Mouse (Mus musculus) R1 (cell line): ENCODE results near the gene Aldh3b3.
"Not testable (repeated sequence)": the region's sequence is repeated elsewhere in the genome, so short reads cannot be mapped to it uniquely, and the experiment has no call there.

Experiments used
- DNase-seq: peaks from one replicate; pipeline ENCODE4 v3.0.0-alpha.2; 2018; ENCODE audit warnings: low read depth, low spot score

Aldh3b3 gene

GRCm38 (mm10) chr19:3935896-3936850, 22.3 kb upstream of the Aldh3b3 start:
- DNase-seq: peak; percentile 44

- DNase-seq: peak; percentile 52
Measured at GRCm38 (mm10) chr19:3942315-3942714, 16.1 kb upstream of the Aldh3b3 start.

- DNase-seq: peak; percentile 94
Measured at GRCm38 (mm10) chr19:3942986-3943735, 15.3 kb upstream of the Aldh3b3 start.

- peak; percentile 35 for DNase-seq
Measured at GRCm38 (mm10) chr19:3945872-3946564, 12.4 kb upstream of the Aldh3b3 start.

- DNase-seq: peak; percentile 66
Measured at GRCm38 (mm10) chr19:3946715-3947114, 11.7 kb upstream of the Aldh3b3 start.

- DNase-seq: no peak
Measured at GRCm38 (mm10) chr19:3947813-3948212, 10.6 kb upstream of the Aldh3b3 start.

GRCm38 (mm10) chr19:3948546-3948945, 9.9 kb upstream of the Aldh3b3 start:
- no peak for DNase-seq

- no peak for DNase-seq
Measured at GRCm38 (mm10) chr19:3950331-3950730, 8.1 kb upstream of the Aldh3b3 start.

GRCm38 (mm10) chr19:3951461-3951860, 7.0 kb upstream of the Aldh3b3 start:
- DNase-seq: no peak

- DNase-seq: no peak
Measured at GRCm38 (mm10) chr19:3952099-3952498, 6.3 kb upstream of the Aldh3b3 start.

GRCm38 (mm10) chr19:3955033-3955432, 3.4 kb upstream of the Aldh3b3 start:
- no peak for DNase-seq

GRCm38 (mm10) chr19:3955804-3956203, 2.6 kb upstream of the Aldh3b3 start:
- DNase-seq: no peak

- not testable (repeated sequence) for DNase-seq
Measured at GRCm38 (mm10) chr19:3957296-3958036, 979 bp upstream of the Aldh3b3 start.

- DNase-seq: no peak
Measured at GRCm38 (mm10) chr19:3959030-3959429, 585 bp downstream of the Aldh3b3 start.

- peak; percentile 16 for DNase-seq
Measured at GRCm38 (mm10) chr19:3960211-3960610, 1.8 kb downstream of the Aldh3b3 start.

- not testable (repeated sequence) for DNase-seq
Measured at GRCm38 (mm10) chr19:3961805-3962204, 3.4 kb downstream of the Aldh3b3 start.

GRCm38 (mm10) chr19:3962469-3962868, 4.0 kb downstream of the Aldh3b3 start:
- DNase-seq: peak; percentile 69

- no peak for DNase-seq
Measured at GRCm38 (mm10) chr19:3964030-3964429, 5.6 kb downstream of the Aldh3b3 start.

GRCm38 (mm10) chr19:3966330-3967075, 8.1 kb downstream of the Aldh3b3 start:
- DNase-seq: peak; percentile 29

GRCm38 (mm10) chr19:3967258-3967657, 8.8 kb downstream of the Aldh3b3 start:
- DNase-seq: no peak
